Mouse (Mus musculus): ENCODE data around the gene Gm2696. TPM values are rescaled to one million over a fixed set of nuclear protein-coding genes. Genes with fewer than 3 reads are reported as not detected.

Gm2696 gene
- total and polyA plus RNA-seq, 2 experiments from 2014 or later, result not detected

GRCm38 (mm10) chr10:77815514-77815913 lies 1.0 kb downstream of the Gm2696 start:
- peak; percentile 60 for TF ChIP-seq CTCF (IDR thresholded peaks at IDR 0.05; ENCODE audit: low read depth)
- peak; percentile 25 for DNase-seq

GRCm38 (mm10) chr10:77818523-77818922 lies 4.0 kb downstream of the Gm2696 start:
- Histone ChIP-seq H3K36me3 (ENCODE audit: insufficient read depth) (no peaks in the 10 kb centered on the region), H3K27me3 (ENCODE audit: insufficient read depth, low read length) (no peaks in the 10 kb centered on the region), H3K27ac (ENCODE audit: low read depth, low read length) (no peak overlapping the region), H3K4me1 (ENCODE audit: insufficient read depth) (no peaks in the 10 kb centered on the region), H3K9ac (no peak overlapping the region), H3K4me2 (ENCODE audit: low read depth) (no peak overlapping the region), H3K4me3 (ENCODE audit: low read depth, low read length) (no peak overlapping the region), H3K9me3 (ENCODE audit: low read length) (no peaks in the 10 kb centered on the region)
- DNase-seq (no peak), ATAC-seq (no peak)
- WGBS, result 97% methylated on average over 4 of the region's 4 CpGs
- TF ChIP-seq CTCF (IDR thresholded peaks at IDR 0.05; ENCODE audit: low read depth), result no peak

More at GRCm38 (mm10) chr10:77815514-77815913, 1.0 kb downstream of the Gm2696 start:
- no peak for ATAC-seq
- 36% methylated on average over 5 of the region's 5 CpGs for WGBS
- H3K4me3 ChIP-seq (ENCODE audit: low read depth, low read length), result no peak overlapping the region
- H3K4me2 ChIP-seq (ENCODE audit: low read depth), result no peak overlapping the region
- no peak overlapping the region for H3K27ac ChIP-seq (ENCODE audit: low read depth, low read length)
- H3K9me3 ChIP-seq (ENCODE audit: low read length), result no peaks in the 10 kb centered on the region
- no peaks in the 10 kb centered on the region for H3K27me3 ChIP-seq (ENCODE audit: insufficient read depth, low read length)
- H3K9ac ChIP-seq, result no peak overlapping the region
- H3K4me1 ChIP-seq (ENCODE audit: insufficient read depth), result no peaks in the 10 kb centered on the region
- no peaks in the 10 kb centered on the region for H3K36me3 ChIP-seq (ENCODE audit: insufficient read depth)

GRCm38 (mm10) chr10:77819203-77819602 lies 4.7 kb downstream of the Gm2696 start:
- Histone ChIP-seq H3K4me2 (ENCODE audit: low read depth) (no peak overlapping the region), H3K27ac (ENCODE audit: low read depth, low read length) (no peak overlapping the region), H3K4me3 (ENCODE audit: low read depth, low read length) (no peak overlapping the region), H3K9me3 (ENCODE audit: low read length) (no peaks in the 10 kb centered on the region), H3K36me3 (ENCODE audit: insufficient read depth) (no peaks in the 10 kb centered on the region), H3K9ac (no peak overlapping the region), H3K4me1 (ENCODE audit: insufficient read depth) (no peaks in the 10 kb centered on the region), H3K27me3 (ENCODE audit: insufficient read depth, low read length) (no peaks in the 10 kb centered on the region)
- ATAC-seq, result no peak
- no peak for TF ChIP-seq CTCF (IDR thresholded peaks at IDR 0.05; ENCODE audit: low read depth)
- 22% methylated on average over 4 of the region's 4 CpGs for WGBS
- no peak for DNase-seq

GRCm38 (mm10) chr10:77826951-77827350 lies 12.5 kb downstream of the Gm2696 start, which contains the start of gene Krtap10-4:
TSS of gene Krtap10-4 (minus strand) at chr10:77827095.
- H3K4me2 ChIP-seq (ENCODE audit: low read depth), result no peak within 1 kb of the TSS
- WGBS, result 58% methylated on average over 6 of the region's 6 CpGs
- no peak for TF ChIP-seq CTCF (IDR thresholded peaks at IDR 0.05; ENCODE audit: low read depth)
- ATAC-seq (no peak), DNase-seq (no peak)
- H3K36me3 ChIP-seq (ENCODE audit: insufficient read depth), result no peaks in the 10 kb centered on the region
- no peaks in the 10 kb centered on the region for H3K4me1 ChIP-seq (ENCODE audit: insufficient read depth)
- H3K27ac ChIP-seq (ENCODE audit: low read depth, low read length), result no peak within 1 kb of the TSS
- no peak within 1 kb of the TSS for H3K9ac ChIP-seq
- no peaks in the 10 kb centered on the region for H3K9me3 ChIP-seq (ENCODE audit: low read length)
- H3K27me3 ChIP-seq (ENCODE audit: insufficient read depth, low read length), result no peaks in the 10 kb centered on the region
- no peak within 1 kb of the TSS for H3K4me3 ChIP-seq (ENCODE audit: low read depth, low read length)

GRCm38 (mm10) chr10:77835647-77836046 lies 21.2 kb downstream of the Gm2696 start, which contains the start of gene Krtap10-10:
TSS of gene Krtap10-10 (plus strand) at chr10:77835947.
- no peaks in the 10 kb centered on the region for H3K27me3 ChIP-seq (ENCODE audit: insufficient read depth, low read length)
- no peak within 1 kb of the TSS for H3K4me2 ChIP-seq (ENCODE audit: low read depth)
- H3K9me3 ChIP-seq (ENCODE audit: low read length), result no peaks in the 10 kb centered on the region
- H3K9ac ChIP-seq, result no peak within 1 kb of the TSS
- DNase-seq (no peak), ATAC-seq (no peak)
- no peak within 1 kb of the TSS for H3K27ac ChIP-seq (ENCODE audit: low read depth, low read length)
- no peak within 1 kb of the TSS for H3K4me3 ChIP-seq (ENCODE audit: low read depth, low read length)
- TF ChIP-seq CTCF (IDR thresholded peaks at IDR 0.05; ENCODE audit: low read depth), result no peak
- H3K4me1 ChIP-seq (ENCODE audit: insufficient read depth), result no peaks in the 10 kb centered on the region
- WGBS, result 66% methylated on average over 9 of the region's 9 CpGs
- H3K36me3 ChIP-seq (ENCODE audit: insufficient read depth), result no peaks in the 10 kb centered on the region

GRCm38 (mm10) chr10:77839006-77839405 lies 24.5 kb downstream of the Gm2696 start:
- Histone ChIP-seq H3K36me3 (ENCODE audit: insufficient read depth) (no peaks in the 10 kb centered on the region), H3K4me3 (ENCODE audit: low read depth, low read length) (no peak overlapping the region), H3K9ac (no peak overlapping the region), H3K27me3 (ENCODE audit: insufficient read depth, low read length) (no peaks in the 10 kb centered on the region), H3K4me1 (ENCODE audit: insufficient read depth) (no peaks in the 10 kb centered on the region), H3K4me2 (ENCODE audit: low read depth) (no peak overlapping the region), H3K9me3 (ENCODE audit: low read length) (0 out of 2 replicates have a peak, but pooled peaks cover 3% of the 10 kb centered on the region), H3K27ac (ENCODE audit: low read depth, low read length) (no peak overlapping the region)
- WGBS, result 76% methylated on average over 6 of the region's 6 CpGs
- no peak for ATAC-seq
- DNase-seq, result no peak
- no peak for TF ChIP-seq CTCF (IDR thresholded peaks at IDR 0.05; ENCODE audit: low read depth)

- H3K36me3 ChIP-seq (ENCODE audit: insufficient read depth), result no peaks in the 10 kb centered on the region
- WGBS, result 54% methylated on average over 3 of the region's 3 CpGs
- H3K4me3 ChIP-seq (ENCODE audit: low read depth, low read length), result no peak within 1 kb of the TSS
- TF ChIP-seq CTCF (IDR thresholded peaks at IDR 0.05; ENCODE audit: low read depth), result no peak
- H3K27ac ChIP-seq (ENCODE audit: low read depth, low read length), result no peak within 1 kb of the TSS
- no peak for ATAC-seq
- no peaks in the 10 kb centered on the region for H3K27me3 ChIP-seq (ENCODE audit: insufficient read depth, low read length)
- H3K9me3 ChIP-seq (ENCODE audit: low read length), result 0 out of 2 replicates have a peak, but pooled peaks cover 3% of the 10 kb centered on the region
- DNase-seq, result no peak
- H3K9ac ChIP-seq, result no peak within 1 kb of the TSS
- H3K4me1 ChIP-seq (ENCODE audit: insufficient read depth), result no peaks in the 10 kb centered on the region
- H3K4me2 ChIP-seq (ENCODE audit: low read depth), result no peak within 1 kb of the TSS
Observed at GRCm38 (mm10) chr10:77846503-77846902, 32.0 kb downstream of the Gm2696 start, which contains the start of gene Gm36176. TSS of gene Gm36176 (plus strand) at chr10:77846803.
